Mouse (Mus musculus) ES-E14 (cell line): ENCODE results near the gene Rb1. TPM values are rescaled to one million over a fixed set of nuclear protein-coding genes. Genes with fewer than 3 reads are reported as not detected.

Source experiments
- DNase-seq: peaks from one replicate; pipeline ENCODE4 v3.0.0-alpha.2; 2013; ENCODE audit warnings: low read depth, low spot score
- H3K27ac ChIP-seq: 2 replicates; pipeline ENCODE4 v1.5.1; 2012; ENCODE audit warnings: low read depth, mild to moderate bottlenecking, low read length, moderate library complexity, mixed read lengths; ENCODE audit not compliant: poor library complexity, insufficient read depth, severe bottlenecking
- H3K36me3 ChIP-seq: 2 replicates; pipeline ENCODE4 v1.6.1; 2012; ENCODE audit warnings: mild to moderate bottlenecking, low read length, moderate library complexity, mixed read lengths; ENCODE audit not compliant: control insufficient read depth, poor library complexity, insufficient read depth, severe bottlenecking
- H3K4me1 ChIP-seq, 2 experiments: fragments of 150-350 bp in 1 of 2; sonication (generic) in 1 of 2; 2 replicates each; pipeline ENCODE4 v1.6.1; 2012; ENCODE audit warnings: low read length in 2 of 2, mild to moderate bottlenecking in 1 of 2, mixed read lengths in 1 of 2; ENCODE audit not compliant: control insufficient read depth in 2 of 2, insufficient read depth in 2 of 2, poor library complexity in 1 of 2
- H3K4me3 ChIP-seq, 2 experiments: fragments of 150-350 bp in 1 of 2; sonication (generic) in 1 of 2; 2 replicates each; pipeline ENCODE4 v1.5.1; 2012; ENCODE audit warnings: low read length in 2 of 2, low read depth in 1 of 2, mild to moderate bottlenecking in 1 of 2, mixed read lengths in 1 of 2; ENCODE audit not compliant: insufficient read depth in 1 of 2, poor library complexity in 1 of 2, severe bottlenecking in 1 of 2
- H3K9ac ChIP-seq: 2 replicates; pipeline ENCODE4 v1.6.1; 2012; ENCODE audit warnings: low read depth, mild to moderate bottlenecking, low read length, mixed read lengths; ENCODE audit not compliant: poor library complexity, insufficient read depth, severe bottlenecking
- H3K9me3 ChIP-seq: fragments of 150-350 bp; sonication (generic); 2 replicates; pipeline ENCODE4 v1.6.1; 2012; ENCODE audit warnings: low read depth, mild to moderate bottlenecking, low read length; ENCODE audit not compliant: control insufficient read depth, insufficient read depth
- CHD2 ChIP-seq: IDR thresholded peaks from 2 replicates; pipeline ENCODE4 v1.6.1; 2014; ENCODE audit warnings: mild to moderate bottlenecking, low read depth, low read length, inconsistent platforms
- HCFC1 ChIP-seq: IDR thresholded peaks from 2 replicates; pipeline ENCODE4 v1.6.1; 2012; ENCODE audit warnings: low read length, inconsistent platforms, borderline replicate concordance; ENCODE audit not compliant: insufficient read depth
- MAFK ChIP-seq: IDR thresholded peaks from 2 replicates; pipeline ENCODE4 v1.6.1; 2014; ENCODE audit warnings: mild to moderate bottlenecking, low read depth, low read length, inconsistent platforms; ENCODE audit not compliant: insufficient read depth
- ZC3H11A ChIP-seq: IDR thresholded peaks from 2 replicates; pipeline ENCODE4 v1.6.1; 2012; ENCODE audit warnings: low read depth, mild to moderate bottlenecking, inconsistent platforms, low read length, borderline replicate concordance
- ZNF384 ChIP-seq: IDR thresholded peaks from 2 replicates; pipeline ENCODE4 v1.6.1; 2012; ENCODE audit warnings: low read depth, low read length, inconsistent platforms
- in situ Hi-C, 2 experiments: fragments of 600-800 bp; cut with MboI; formaldehyde crosslinking; loops; one replicate each; pipeline ENCODE4 v1.15.1; 2025; ENCODE audit warnings: low sequenced_read_pairs in 2 of 2, inconsistent platforms in 1 of 2; ENCODE audit not compliant: unreplicated experiment in 2 of 2
- total RNA-seq: library from RNA; depleted of rRNA; stranded (reverse); fragments of 300-350 nt; gene quantifications from 2 replicates; pipeline ENCODE4 v1.2.3, GENCODE M21; 2012

Rb1 gene
- total RNA-seq, 1 experiment: 4.7 TPM

DNA sequence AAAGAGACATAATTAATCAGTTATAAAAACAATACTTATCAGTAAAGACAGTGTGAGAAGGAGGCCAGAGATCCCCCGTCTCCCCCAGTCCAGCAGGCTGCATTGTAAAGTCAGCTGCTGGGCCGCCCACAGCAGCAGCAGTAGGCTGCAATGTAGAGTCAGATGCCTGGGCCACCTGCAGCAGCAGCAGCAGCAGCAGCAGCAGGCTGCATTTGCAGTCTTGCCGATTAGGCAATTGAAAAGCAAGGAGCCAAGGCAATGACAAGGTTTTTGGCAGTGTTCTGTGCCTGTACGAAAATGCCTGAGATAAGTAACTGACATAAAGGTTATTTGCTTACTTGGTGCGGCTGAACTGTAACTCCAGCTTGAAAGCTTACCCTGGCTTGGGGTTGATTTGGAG is 149.4 kb downstream of the Rb1 start:
- DNase-seq: no peak
- H3K9ac ChIP-seq: no peak overlapping the region
- in situ Hi-C loops: no loop called here
- peaks cover 9% of the 10 kb centered on the region; the same call in 1 of the 2 replicates for H3K36me3 ChIP-seq
- no peak overlapping the region for H3K27ac ChIP-seq
- H3K4me1 ChIP-seq: no peaks in the 10 kb centered on the region
- no peak overlapping the region for H3K4me3 ChIP-seq
- TF ChIP-seq MAFK: no peak
- TF ChIP-seq ZC3H11A: no peak
- no peak for TF ChIP-seq HCFC1
- no peak for TF ChIP-seq ZNF384
- no peak for TF ChIP-seq CHD2
- H3K9me3 ChIP-seq: no peaks in the 10 kb centered on the region

- in situ Hi-C loops: no loop called here
- H3K27ac ChIP-seq: no peak overlapping the region
- TF ChIP-seq HCFC1 (no peak), CHD2 (no peak), ZNF384 (no peak), MAFK (no peak), ZC3H11A (no peak)
- no peaks in the 10 kb centered on the region for H3K4me1 ChIP-seq
- H3K9me3 ChIP-seq: no peaks in the 10 kb centered on the region
- no peak overlapping the region for H3K4me3 ChIP-seq
- DNase-seq: no peak
- no peak overlapping the region for H3K9ac ChIP-seq
- H3K36me3 ChIP-seq: peaks cover 9% of the 10 kb centered on the region; the same call in 1 of the 2 replicates
These were observed 149.8 kb downstream of the Rb1 start for GRCm38 (mm10) chr14:73175814-73176213.

GRCm38 (mm10) chr14:73175031-73175430 is 150.6 kb downstream of the Rb1 start:
- Histone ChIP-seq H3K4me3 (no peak overlapping the region), H3K4me1 (no peaks in the 10 kb centered on the region), H3K27ac (no peak overlapping the region), H3K9ac (no peak overlapping the region), H3K9me3 (no peaks in the 10 kb centered on the region), H3K36me3 (peaks cover 9% of the 10 kb centered on the region; the same call in 1 of the 2 replicates)
- no peak for DNase-seq
- TF ChIP-seq ZNF384 (no peak), CHD2 (no peak), HCFC1 (no peak), MAFK (no peak), ZC3H11A (no peak)
- in situ Hi-C loops: no loop called here

- no peaks in the 10 kb centered on the region for H3K9me3 ChIP-seq
- no peaks in the 10 kb centered on the region for H3K4me1 ChIP-seq
- in situ Hi-C loops: no loop called here
- H3K4me3 ChIP-seq: no peak overlapping the region
- no peak for DNase-seq
- no peak overlapping the region for H3K9ac ChIP-seq
- no peak overlapping the region for H3K27ac ChIP-seq
- TF ChIP-seq HCFC1 (no peak), ZNF384 (no peak), CHD2 (no peak), ZC3H11A (no peak), MAFK (no peak)
- peaks cover 9% of the 10 kb centered on the region; the same call in 1 of the 2 replicates for H3K36me3 ChIP-seq
These were observed 151.3 kb downstream of the Rb1 start for GRCm38 (mm10) chr14:73174091-73174995.

GRCm38 (mm10) chr14:73173662-73174061 is 152.0 kb downstream of the Rb1 start:
- no peak for TF ChIP-seq MAFK
- no peak for TF ChIP-seq ZC3H11A
- no peak for TF ChIP-seq HCFC1
- TF ChIP-seq CHD2: no peak
- no peak for TF ChIP-seq ZNF384
- Histone ChIP-seq H3K4me1 (no peaks in the 10 kb centered on the region), H3K9ac (no peak overlapping the region), H3K27ac (no peak overlapping the region), H3K9me3 (no peaks in the 10 kb centered on the region), H3K4me3 (no peak overlapping the region), H3K36me3 (peaks cover 9% of the 10 kb centered on the region; the same call in 1 of the 2 replicates)
- no peak for DNase-seq
- in situ Hi-C loops: no loop called here
